Mouse (Mus musculus) brain, embryonic 14.5 days (tissue): ENCODE results near the gene Olfr309.

Experiments used
- CTCF ChIP-seq: fragments of 200-500 bp; IDR thresholded peaks from 2 replicates; pipeline ENCODE4 v1.5.1; 2012; ENCODE audit warnings: inconsistent platforms, mild to moderate bottlenecking, moderate library complexity, borderline replicate concordance; ENCODE audit not compliant: insufficient read depth, insufficient read length; ENCODE audit errors: extremely low read depth
- POLR2A ChIP-seq: fragments of 200-500 bp; IDR thresholded peaks from 2 replicates; pipeline ENCODE4 v1.6.1; 2012; ENCODE audit warnings: mild to moderate bottlenecking, inconsistent platforms, borderline replicate concordance; ENCODE audit not compliant: poor library complexity, insufficient read depth, insufficient read length, severe bottlenecking; ENCODE audit errors: extremely low read depth

GRCm38 (mm10) chr7:86325530-86325929 lies 12.0 kb upstream of the Olfr309 start, which contains the start of gene Olfr308:
- TF ChIP-seq CTCF (no peak), POLR2A (no peak)
